Mouse (Mus musculus) intestine, postnatal 0 days (tissue): ENCODE results near the gene Clock. TPM values are rescaled to one million over a fixed set of nuclear protein-coding genes. Genes with fewer than 3 reads are reported as not detected.

ENCODE experiments used
- ATAC-seq: fragments of 200-750 bp; cut with Nextera tagmentation; 2 replicates; pipeline ENCODE4 v1.8.0; 2017; ENCODE audit warnings: mild to moderate bottlenecking, moderate TSS enrichment, moderate library complexity
- H3K27ac ChIP-seq: fragments of 300-500 bp; sonication (generic); 2 replicates; pipeline ENCODE4 v1.5.1; 2014; ENCODE audit warnings: mild to moderate bottlenecking, low read depth, low read length, moderate library complexity
- H3K27me3 ChIP-seq: fragments of 300-500 bp; sonication (generic); replicated peaks from 2 replicates; pipeline ENCODE4 v1.6.1; 2014; ENCODE audit warnings: low read length, mixed read lengths; ENCODE audit not compliant: control insufficient read depth, insufficient read depth
- H3K36me3 ChIP-seq: fragments of 300-500 bp; sonication (generic); 2 replicates; pipeline ENCODE4 v1.6.1; 2014; ENCODE audit warnings: mild to moderate bottlenecking, moderate library complexity; ENCODE audit not compliant: control insufficient read depth, insufficient read depth
- H3K4me1 ChIP-seq: fragments of 300-500 bp; sonication (generic); replicated peaks from 2 replicates; pipeline ENCODE4 v1.6.1; 2014; ENCODE audit warnings: antibody characterized with exemption, low read length, mixed read lengths; ENCODE audit not compliant: control insufficient read depth, insufficient read depth
- H3K4me2 ChIP-seq: fragments of 300-500 bp; sonication (generic); replicated peaks from 2 replicates; pipeline ENCODE4 v1.6.1; 2014; ENCODE audit warnings: low read depth, mild to moderate bottlenecking, moderate library complexity
- H3K4me3 ChIP-seq: fragments of 300-500 bp; sonication (generic); 2 replicates; pipeline ENCODE4 v1.5.1; 2014; ENCODE audit warnings: low read depth, low read length
- H3K9ac ChIP-seq: fragments of 300-500 bp; sonication (generic); 2 replicates; pipeline ENCODE4 v1.6.1; 2014; ENCODE audit warnings: mild to moderate bottlenecking, low read depth, low read length
- H3K9me3 ChIP-seq: fragments of 300-500 bp; sonication (generic); 2 replicates; pipeline ENCODE4 v1.6.1; 2016; ENCODE audit warnings: mixed run types; ENCODE audit not compliant: control insufficient read depth
- CTCF ChIP-seq: sonication (generic); IDR thresholded peaks from 2 replicates; pipeline ENCODE4 v1.5.1; 2016; ENCODE audit warnings: low read depth, mild to moderate bottlenecking, control low read depth, antibody characterized with exemption, moderate library complexity
- WGBS: fragments of 180-500 bp; shearing (Covaris S2); extraction: QIAGEN DNeasy Blood & Tissue Kit; methylation state at CpG from one replicate; pipeline ENCODE4 v1.1.7; 2014; 5-methylcytosine and 5-hydroxymethylcytosine counted together
- polyA plus RNA-seq: library from polyadenylated mRNA; unstranded; fragments of >200 nt; fragmentation: Nextera tagmentation; extraction: Ambion mirVana; gene quantifications from 2 replicates; pipeline ENCODE4 v1.2.1, GENCODE M21; 2015

Clock gene
- polyA plus RNA-seq, 1 experiment from 2014 or later, result 8.2 TPM

DNA sequence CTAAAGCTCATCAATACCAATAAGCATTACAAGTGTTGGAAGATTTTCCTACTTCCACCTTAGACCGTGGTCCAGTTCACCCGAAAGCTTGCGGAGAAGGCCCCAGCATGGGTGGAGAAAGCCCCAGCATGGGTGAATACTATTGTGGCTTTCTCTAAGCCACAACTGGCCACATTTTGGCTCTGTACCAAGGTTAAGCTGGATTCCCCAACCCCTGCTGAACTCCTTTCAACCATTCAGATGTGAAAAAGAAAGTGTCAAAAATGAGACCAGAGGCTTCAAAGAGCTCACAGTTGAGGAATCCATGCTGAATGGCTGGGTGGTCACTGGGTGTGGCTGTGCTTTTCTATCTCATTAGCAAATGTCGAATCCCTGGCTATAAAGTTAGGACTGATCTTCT, 29.2 kb upstream of the Clock start:
- Histone ChIP-seq H3K27me3 (no peaks in the 10 kb centered on the region), H3K4me2 (no peak overlapping the region), H3K4me3 (no peak overlapping the region), H3K36me3 (no peaks in the 10 kb centered on the region), H3K9me3 (no peaks in the 10 kb centered on the region), H3K4me1 (no peaks in the 10 kb centered on the region), H3K27ac (no peak overlapping the region), H3K9ac (no peak overlapping the region)
- no peak for TF ChIP-seq CTCF
- WGBS, result 80% methylated on average over 4 of the region's 4 CpGs
- ATAC-seq, result no peak

DNA sequence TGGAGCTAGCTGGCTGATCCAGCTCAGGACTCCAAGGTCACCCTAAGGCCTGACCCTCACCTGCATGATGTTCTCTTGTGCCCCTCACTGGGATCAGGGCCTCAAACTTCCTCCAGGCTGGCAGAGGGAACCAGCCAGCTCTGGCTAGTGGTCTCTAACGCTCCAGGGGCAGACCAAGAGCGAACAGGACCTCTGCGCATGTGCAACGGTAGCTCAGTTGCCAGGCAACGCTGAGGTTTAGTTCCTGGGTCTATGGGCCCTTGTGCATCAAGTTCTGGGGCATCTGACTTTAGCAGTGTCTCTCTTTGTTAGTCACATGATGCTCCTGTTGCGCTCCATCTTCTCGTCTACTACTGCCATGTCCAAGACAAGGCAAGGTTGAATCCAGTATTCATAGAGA, 26.4 kb upstream of the Clock start, which contains the start of gene Pdcl2:
TSS of gene Pdcl2 (minus strand) at position 204 of the 400 bp plus-strand sequence.
- H3K9ac ChIP-seq, result no peak within 1 kb of the TSS
- no peak within 1 kb of the TSS for H3K4me2 ChIP-seq
- TF ChIP-seq CTCF, result no peak
- no peaks in the 10 kb centered on the region for H3K4me1 ChIP-seq
- 88% methylated on average over 7 of the region's 7 CpGs for whole genome bisulfite sequencing
- H3K27me3 ChIP-seq, result no peaks in the 10 kb centered on the region
- no peak for ATAC-seq
- no peaks in the 10 kb centered on the region for H3K36me3 ChIP-seq
- no peak within 1 kb of the TSS for H3K4me3 ChIP-seq
- H3K9me3 ChIP-seq, result no peaks in the 10 kb centered on the region
- no peak within 1 kb of the TSS for H3K27ac ChIP-seq

- WGBS, result 43% methylated on average over 2 of the region's 2 CpGs
- Histone ChIP-seq H3K27ac (no peak overlapping the region), H3K27me3 (no peaks in the 10 kb centered on the region), H3K9ac (no peak overlapping the region), H3K4me1 (no peaks in the 10 kb centered on the region), H3K4me2 (no peak overlapping the region), H3K36me3 (no peaks in the 10 kb centered on the region), H3K4me3 (no peak overlapping the region), H3K9me3 (no peaks in the 10 kb centered on the region)
- ATAC-seq, result no peak
- TF ChIP-seq CTCF, result no peak
These were observed 22.7 kb upstream of the Clock start for GRCm38 (mm10) chr5:76327296-76327695.

DNA sequence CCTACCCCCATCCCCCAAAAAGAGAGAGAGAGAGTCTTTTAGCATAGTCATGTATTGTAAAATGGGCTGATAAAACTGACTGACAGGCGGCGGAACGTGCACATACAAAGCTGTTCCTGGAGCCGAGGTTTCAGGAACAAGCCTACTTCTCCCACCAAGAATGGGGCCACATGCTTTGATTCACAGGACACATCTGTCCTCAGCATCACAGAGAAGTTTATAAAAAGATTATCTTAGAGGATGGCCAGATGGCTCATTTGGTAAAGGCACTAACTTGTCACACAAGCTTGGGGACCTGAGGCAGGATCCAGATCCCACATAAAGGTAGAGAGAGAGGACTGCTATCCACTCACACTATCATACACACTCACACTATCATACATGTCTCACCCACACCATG, 20.5 kb upstream of the Clock start:
- no peak for ATAC-seq

GRCm38 (mm10) chr5:76321249-76322196, 16.9 kb upstream of the Clock start:
- WGBS, result 52% methylated on average over 11 of the region's 11 CpGs
- Histone ChIP-seq H3K4me3 (no peak overlapping the region), H3K4me1 (no peaks in the 10 kb centered on the region), H3K27me3 (no peaks in the 10 kb centered on the region), H3K36me3 (no peaks in the 10 kb centered on the region), H3K4me2 (no peak overlapping the region), H3K9me3 (no peaks in the 10 kb centered on the region), H3K27ac (no peak overlapping the region), H3K9ac (no peak overlapping the region)
- ATAC-seq, result no peak
- no peak for TF ChIP-seq CTCF

More for the DNA sequence above, 20.5 kb upstream of the Clock start:
- H3K27me3 ChIP-seq, result no peaks in the 10 kb centered on the region
- no peak for TF ChIP-seq CTCF
- H3K9ac ChIP-seq, result no peak overlapping the region
- no peaks in the 10 kb centered on the region for H3K36me3 ChIP-seq
- H3K27ac ChIP-seq, result no peak overlapping the region
- H3K9me3 ChIP-seq, result no peaks in the 10 kb centered on the region
- no peak overlapping the region for H3K4me3 ChIP-seq
- WGBS, result 91% methylated on average over 4 of the region's 4 CpGs
- H3K4me1 ChIP-seq, result no peaks in the 10 kb centered on the region
- H3K4me2 ChIP-seq, result no peak overlapping the region

DNA sequence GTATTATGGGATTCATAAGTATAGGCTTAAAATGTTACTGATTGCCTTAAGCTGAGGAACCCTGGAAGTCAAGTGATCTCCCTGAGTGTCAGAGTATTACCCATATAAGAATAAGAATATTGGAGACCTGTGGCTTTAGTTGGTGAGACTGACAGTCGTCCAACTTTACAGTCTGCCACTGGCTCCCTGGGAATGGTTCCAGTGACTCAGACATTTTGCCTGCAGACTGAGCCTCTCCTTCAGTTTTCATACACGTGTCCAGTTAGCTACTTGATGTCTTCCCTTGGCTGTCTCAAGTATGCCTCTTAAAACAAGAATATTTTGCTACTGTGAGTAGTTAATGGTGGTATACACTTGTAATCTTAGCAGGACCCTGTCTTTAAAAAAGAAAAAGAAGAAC, 3.6 kb upstream of the Clock start:
- Histone ChIP-seq H3K9ac (no peak overlapping the region), H3K27ac (no peak overlapping the region), H3K4me3 (no peak overlapping the region), H3K27me3 (no peaks in the 10 kb centered on the region), H3K4me1 (no peaks in the 10 kb centered on the region), H3K36me3 (no peaks in the 10 kb centered on the region), H3K4me2 (no peak overlapping the region), H3K9me3 (no peaks in the 10 kb centered on the region)
- no peak for TF ChIP-seq CTCF
- WGBS, result 55% methylated on average over 2 of the region's 2 CpGs
- no peak for ATAC-seq
